Mouse (Mus musculus): ENCODE data around the gene Ankrd6.
A peak's percentile ranks its signal among the peaks of the same experiment; 100 is the strongest.

Ankrd6 gene

GRCm38 (mm10) chr4:32854956-32855355 is 95.7 kb downstream of the Ankrd6 start:
- DNase-seq (ENCODE audit: low spot score): no peak

DNA sequence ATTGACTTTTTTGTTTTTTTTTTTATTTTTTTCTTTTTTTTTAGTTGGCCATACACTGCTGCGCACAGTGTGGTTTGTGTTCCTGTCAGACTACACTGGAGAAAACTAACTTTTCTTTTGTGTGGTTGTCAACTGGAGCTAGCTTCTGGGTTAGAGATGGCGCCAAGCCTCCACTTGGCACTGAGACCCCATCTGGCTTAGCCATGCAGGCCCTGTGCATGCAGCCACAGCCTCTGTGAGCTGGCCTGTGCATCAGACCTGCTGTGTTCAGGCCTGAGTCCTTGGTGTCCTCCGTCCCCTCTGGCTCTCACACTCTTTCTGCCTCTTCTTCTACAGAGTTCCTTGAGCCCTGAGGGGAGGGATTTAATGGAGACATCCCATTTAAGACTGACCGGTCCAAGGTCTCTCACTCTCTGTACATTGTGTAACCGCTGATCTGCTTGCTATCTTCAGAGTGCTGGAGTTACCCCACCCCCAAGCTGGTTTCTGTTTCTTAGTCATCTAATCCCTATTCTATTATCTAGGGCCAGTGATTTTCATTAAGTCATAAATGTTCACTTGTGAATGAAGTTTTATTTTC is 96.9 kb downstream of the Ankrd6 start:
- no peak for DNase-seq (ENCODE audit: low spot score)

GRCm38 (mm10) chr4:32852819-32853218 is 97.8 kb downstream of the Ankrd6 start:
- DNase-seq (ENCODE audit: low spot score): no peak

GRCm38 (mm10) chr4:32852294-32852693 is 98.3 kb downstream of the Ankrd6 start:
- DNase-seq (ENCODE audit: low spot score): no peak

- DNase-seq (ENCODE audit: low spot score): no peak
These were observed 112.2 kb downstream of the Ankrd6 start for GRCm38 (mm10) chr4:32838401-32838800.

DNA sequence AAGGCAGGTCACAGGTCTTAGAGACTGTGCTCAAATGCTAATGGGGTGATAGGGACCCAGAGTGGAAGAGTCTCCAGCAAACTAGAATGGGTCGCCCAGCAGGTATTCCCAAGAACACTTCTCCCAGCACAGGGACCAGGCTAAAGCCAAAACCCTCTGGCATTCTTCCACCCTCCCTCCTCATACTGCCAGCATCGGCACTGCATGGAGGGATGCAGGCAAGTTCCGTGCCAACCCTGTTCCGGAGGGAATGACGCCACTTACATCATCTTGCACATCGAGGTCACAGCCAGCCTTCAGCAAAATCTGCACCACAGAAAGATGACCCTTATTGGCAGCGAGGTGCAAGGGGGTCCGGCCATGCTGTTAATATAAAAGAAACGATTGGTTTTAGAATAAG is 114.6 kb downstream of the Ankrd6 start:
- DNase-seq (ENCODE audit: low spot score): no peak

DNA sequence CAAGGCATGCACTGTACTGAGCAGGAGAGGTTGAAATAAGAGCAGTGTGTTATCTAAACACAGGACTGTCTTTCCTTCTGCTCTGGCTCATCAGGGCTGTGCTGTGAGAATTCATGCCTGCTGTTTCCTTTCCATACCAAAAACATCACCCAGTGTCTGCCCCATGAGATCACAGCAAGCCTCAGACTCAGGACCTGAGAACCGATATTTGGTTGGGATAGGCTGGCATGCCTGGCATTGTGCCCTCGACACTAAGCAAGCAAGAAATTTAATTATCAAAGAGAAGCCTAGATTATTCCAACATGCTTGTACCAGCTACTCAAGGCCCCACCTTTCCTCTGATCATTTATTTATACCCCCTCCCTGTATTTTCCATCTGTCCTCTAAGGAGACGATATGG is 116.1 kb downstream of the Ankrd6 start:
- DNase-seq (ENCODE audit: low spot score): no peak

- DNase-seq (ENCODE audit: low spot score): no peak
These were observed 117.0 kb downstream of the Ankrd6 start for GRCm38 (mm10) chr4:32833494-32834282.

- no peak for DNase-seq (ENCODE audit: low spot score)
These were observed 121.3 kb downstream of the Ankrd6 start for GRCm38 (mm10) chr4:32829316-32829715.

- no peak for DNase-seq (ENCODE audit: low spot score)
These were observed 122.1 kb downstream of the Ankrd6 start for GRCm38 (mm10) chr4:32828385-32829077.

DNA sequence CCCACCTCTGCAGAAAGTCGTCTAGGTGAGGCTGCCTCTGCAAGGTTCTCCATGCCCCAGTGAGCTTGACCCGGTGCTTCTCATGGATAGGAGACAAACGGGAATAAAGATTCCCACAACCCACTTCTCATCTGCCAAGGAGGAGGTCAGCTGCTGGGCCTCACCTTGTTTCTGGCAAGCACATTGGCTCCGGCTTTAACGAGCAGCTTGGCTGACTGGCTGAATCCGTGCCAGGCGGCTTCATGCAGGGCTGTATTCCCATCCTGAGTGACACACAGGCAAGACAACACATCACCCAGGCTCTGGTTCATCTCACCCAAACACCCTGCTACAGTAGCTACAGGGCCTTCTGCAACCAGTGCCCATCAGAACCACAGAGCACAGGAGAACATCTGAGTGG is 123.7 kb downstream of the Ankrd6 start:
- DNase-seq (ENCODE audit: low spot score): no peak

GRCm38 (mm10) chr4:32824254-32824653 is 126.4 kb downstream of the Ankrd6 start:
- peak; percentile 16 for DNase-seq (ENCODE audit: low spot score)

DNA sequence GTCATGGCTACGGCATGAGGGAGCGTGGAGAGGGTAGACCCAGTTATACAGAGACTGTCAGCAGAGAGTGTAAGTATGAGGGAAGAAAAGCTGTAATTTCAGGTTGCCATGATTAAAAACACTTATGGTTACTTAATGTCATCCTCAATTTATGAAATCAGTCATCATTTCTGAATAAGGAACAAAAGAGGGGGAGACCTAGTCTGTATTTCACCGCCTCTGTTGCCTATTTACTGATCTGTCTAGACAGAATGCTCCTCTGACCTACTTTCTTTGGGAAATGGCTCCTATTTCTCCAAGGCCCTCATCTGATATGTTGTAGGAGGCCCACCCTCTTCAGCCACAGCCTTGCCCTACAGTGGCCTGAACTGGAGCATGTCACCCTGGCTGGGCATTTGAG is 130.0 kb downstream of the Ankrd6 start:
- DNase-seq (ENCODE audit: low spot score): no peak

- DNase-seq (ENCODE audit: low spot score): no peak
These were observed 133.2 kb downstream of the Ankrd6 start for GRCm38 (mm10) chr4:32817478-32817877.

DNA sequence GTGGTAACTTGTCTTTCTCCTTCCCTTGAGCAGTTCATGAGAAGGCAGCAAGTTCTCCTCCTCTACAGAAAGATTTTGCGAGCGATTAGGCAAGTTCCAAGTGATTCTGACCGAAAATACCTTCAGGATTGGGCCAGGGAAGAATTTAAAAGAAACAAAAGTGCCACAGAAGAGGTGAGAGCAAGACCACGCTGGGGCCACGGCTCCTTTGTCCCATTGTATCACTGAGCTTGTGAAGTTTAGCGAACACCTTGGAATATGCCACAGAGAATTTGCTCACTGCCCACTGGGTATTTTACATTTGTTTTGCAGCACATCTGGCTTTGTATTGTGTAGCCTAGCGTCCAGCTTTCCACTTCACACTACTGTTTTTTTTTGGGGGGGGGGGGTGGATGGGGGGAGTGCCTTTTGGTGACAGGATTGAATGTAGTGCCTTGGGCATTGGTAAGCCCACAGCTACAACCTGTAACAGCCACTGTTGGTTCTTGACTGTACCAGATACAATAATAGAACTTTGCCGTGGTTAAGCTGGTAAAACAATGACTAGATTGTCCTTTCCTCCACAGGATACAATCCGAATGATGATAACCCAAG is 150.0 kb downstream of the Ankrd6 start:
- no peak for DNase-seq (ENCODE audit: low spot score)

DNA sequence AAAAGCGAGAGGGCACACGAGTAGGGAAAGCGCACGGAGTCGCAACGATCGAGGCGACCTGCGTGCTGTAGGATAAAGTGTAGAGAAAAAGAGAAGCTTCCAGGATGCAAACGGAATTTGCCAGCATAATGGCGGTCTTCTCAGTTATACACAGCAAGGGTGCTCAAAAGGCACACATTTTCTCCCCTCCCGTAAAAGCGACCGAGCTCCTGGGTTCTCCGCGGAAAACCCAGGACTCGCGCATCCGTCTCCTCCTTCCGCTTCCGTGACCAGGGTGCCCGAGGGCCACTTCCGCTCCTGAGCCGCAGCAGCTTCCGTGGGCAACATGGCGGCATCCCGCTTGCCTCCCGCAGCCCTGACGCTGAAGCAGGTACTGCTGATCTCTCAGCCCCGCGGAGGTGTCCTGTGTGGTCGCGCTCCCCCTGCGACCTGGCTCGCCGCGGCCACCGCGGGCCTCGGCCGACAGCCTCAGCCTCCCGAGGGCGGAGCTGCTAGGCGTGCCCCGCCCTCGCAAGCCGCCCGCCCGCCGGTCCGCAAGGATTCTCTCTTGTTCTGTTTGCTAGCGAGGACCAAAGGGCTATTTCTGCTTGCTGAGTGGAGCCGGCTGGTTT is 150.6 kb downstream of the Ankrd6 start, which contains the start of gene Lyrm2:
Gene Lyrm2, plus strand, starts transcription at position 288 of the 611 bp plus-strand sequence.
- DNase-seq (ENCODE audit: low spot score): peak; percentile 74

GRCm38 (mm10) chr4:32798976-32799375 is 151.7 kb downstream of the Ankrd6 start:
- no peak for DNase-seq (ENCODE audit: low spot score)

GRCm38 (mm10) chr4:32789020-32789419 is 161.6 kb downstream of the Ankrd6 start:
- DNase-seq (ENCODE audit: low spot score): no peak

DNA sequence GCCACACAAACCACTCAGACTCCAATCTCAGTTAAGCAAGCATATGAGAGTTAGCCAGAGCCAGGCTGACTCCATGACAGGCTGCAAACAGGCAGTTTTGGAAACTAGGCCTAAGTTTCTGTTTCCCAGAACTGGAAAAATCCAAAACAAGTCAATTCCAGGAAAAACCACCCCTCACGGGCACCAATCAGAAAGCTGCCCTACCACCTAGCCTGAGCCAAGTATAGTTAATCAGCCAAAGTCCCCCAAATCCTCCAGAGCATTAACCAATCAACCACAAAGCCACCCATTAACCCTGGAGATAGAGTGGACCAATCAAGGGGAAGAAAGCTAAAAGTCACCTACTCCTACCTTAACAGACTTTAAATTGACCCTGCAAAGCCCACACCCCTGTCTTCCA is 163.5 kb downstream of the Ankrd6 start:
- no peak for DNase-seq (ENCODE audit: low spot score)

DNA sequence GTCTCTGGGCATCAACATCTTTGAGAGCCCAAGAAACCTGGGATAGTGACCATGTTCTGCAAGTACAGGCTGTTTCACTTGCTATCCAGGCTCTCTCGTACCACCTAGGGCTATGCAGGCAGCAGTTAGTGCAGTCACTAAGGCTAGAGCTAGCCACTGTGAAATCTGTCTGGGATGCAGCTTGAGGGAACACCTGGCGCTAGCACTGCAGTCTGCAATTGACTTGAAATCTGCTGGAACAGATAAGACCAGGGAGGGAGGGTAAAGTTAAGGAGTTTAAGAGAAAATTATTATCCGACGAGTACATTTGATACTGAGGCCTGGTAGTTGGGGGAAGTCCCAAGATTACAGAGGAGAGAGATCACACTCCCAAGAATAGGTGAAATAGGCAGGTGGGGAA is 170.6 kb downstream of the Ankrd6 start:
- no peak for DNase-seq (ENCODE audit: low spot score)

DNA sequence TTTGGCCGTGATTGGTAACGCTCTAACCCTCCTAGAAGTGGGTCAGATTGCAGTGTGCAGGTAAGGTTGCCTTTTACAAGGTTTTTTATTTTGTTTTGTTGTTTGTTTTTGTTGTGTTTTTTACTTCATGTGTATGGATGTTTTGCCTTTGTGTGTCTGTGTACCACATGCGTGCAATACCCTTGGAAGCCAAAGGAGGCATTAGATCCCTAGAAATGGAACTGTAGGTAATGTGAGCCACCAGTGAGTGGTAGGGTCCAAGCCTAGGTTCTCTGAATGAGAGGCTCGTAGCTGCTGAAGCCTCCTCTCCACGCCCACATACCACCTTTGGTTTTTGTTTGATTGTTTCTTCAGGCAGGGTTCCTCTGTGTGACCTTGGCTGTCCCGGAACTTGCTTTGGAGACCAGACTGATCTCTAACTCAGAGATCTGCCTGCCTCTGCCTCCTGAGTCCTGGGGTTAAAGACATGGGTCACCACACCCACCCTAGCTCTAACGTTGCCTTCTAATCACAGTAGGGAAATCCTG is 180.3 kb downstream of the Ankrd6 start:
- DNase-seq (ENCODE audit: low spot score): no peak

DNA sequence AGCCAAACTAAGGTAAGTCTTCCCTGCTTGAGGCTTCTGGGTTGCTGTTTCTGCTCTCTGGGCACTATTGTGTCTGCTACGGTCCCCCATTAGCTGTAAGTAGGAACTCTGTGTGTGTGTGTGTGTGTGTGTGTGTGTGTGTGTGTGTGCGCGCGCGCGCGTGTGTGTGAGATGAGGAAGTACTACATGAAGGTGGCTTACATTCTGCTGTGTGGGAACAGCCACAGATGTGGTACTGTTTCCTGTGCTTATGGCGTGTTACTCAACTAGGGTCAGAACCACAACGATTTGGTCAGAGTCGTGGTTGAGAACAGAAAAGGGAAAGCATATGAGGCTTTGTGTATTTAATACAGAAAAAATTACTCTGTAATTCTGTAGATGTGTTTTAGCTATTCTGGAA is 182.6 kb downstream of the Ankrd6 start:
- peak; percentile 37 for DNase-seq (ENCODE audit: low spot score)
